Mouse (Mus musculus) c-Kit-positive CD71-positive TER-119-positive erythroid progenitor cells, embryonic 14.5 days (primary cell): ENCODE data around the gene Metap1d.

Source experiments
- DNase-seq: peaks from one replicate; pipeline ENCODE4 v3.0.0-alpha.2; 2013; ENCODE audit warnings: low spot score

The Metap1d gene

GRCm38 (mm10) chr2:71475311-71475710 is 22.2 kb downstream of the Metap1d start:
- no peak for DNase-seq

GRCm38 (mm10) chr2:71475760-71476159 is 22.7 kb downstream of the Metap1d start:
- no peak for DNase-seq

- DNase-seq, result no peak
Observed at GRCm38 (mm10) chr2:71477787-71478186, 24.7 kb downstream of the Metap1d start.

GRCm38 (mm10) chr2:71479917-71480316 is 26.8 kb downstream of the Metap1d start:
- no peak for DNase-seq

GRCm38 (mm10) chr2:71481825-71482224 is 28.7 kb downstream of the Metap1d start:
- DNase-seq, result no peak

GRCm38 (mm10) chr2:71483046-71483716 is 30.1 kb downstream of the Metap1d start:
- DNase-seq, result no peak

GRCm38 (mm10) chr2:71483717-71484066 is 30.6 kb downstream of the Metap1d start:
- DNase-seq, result no peak

- DNase-seq, result no peak
Observed at GRCm38 (mm10) chr2:71491295-71491694, 38.2 kb downstream of the Metap1d start.

- no peak for DNase-seq
Observed at GRCm38 (mm10) chr2:71493161-71493683, 40.1 kb downstream of the Metap1d start.

GRCm38 (mm10) chr2:71494503-71494902 is 41.4 kb downstream of the Metap1d start:
- no peak for DNase-seq

GRCm38 (mm10) chr2:71494971-71495370 is 41.9 kb downstream of the Metap1d start:
- DNase-seq, result no peak

- DNase-seq, result no peak
Observed at GRCm38 (mm10) chr2:71497175-71497574, 44.1 kb downstream of the Metap1d start.

GRCm38 (mm10) chr2:71499276-71500230 is 46.5 kb downstream of the Metap1d start:
- no peak for DNase-seq

- no peak for DNase-seq
Observed at GRCm38 (mm10) chr2:71504852-71505251, 51.8 kb downstream of the Metap1d start.

- no peak for DNase-seq
Observed at GRCm38 (mm10) chr2:71511209-71511608, 58.1 kb downstream of the Metap1d start.

GRCm38 (mm10) chr2:71512326-71512725 is 59.2 kb downstream of the Metap1d start:
- no peak for DNase-seq

- DNase-seq, result no peak
Observed at GRCm38 (mm10) chr2:71516995-71517394, 63.9 kb downstream of the Metap1d start.

- DNase-seq, result no peak
Observed at GRCm38 (mm10) chr2:71517466-71518099, 64.5 kb downstream of the Metap1d start.

- no peak for DNase-seq
Observed at GRCm38 (mm10) chr2:71522871-71523270, 69.8 kb downstream of the Metap1d start.

- no peak for DNase-seq
Observed at GRCm38 (mm10) chr2:71523431-71523830, 70.4 kb downstream of the Metap1d start.

GRCm38 (mm10) chr2:71524763-71525162 is 71.7 kb downstream of the Metap1d start:
- no peak for DNase-seq

- no peak for DNase-seq
Observed at GRCm38 (mm10) chr2:71526595-71527322, 73.7 kb downstream of the Metap1d start.
